Mouse (Mus musculus): Measurements from ENCODE around the gene Nol12.

- peak; percentile 75 for TF ChIP-seq CTCF (IDR thresholded peaks at IDR 0.05; ENCODE audit: low read depth, low read length)
- no peak for TF ChIP-seq GATA1 (IDR thresholded peaks at IDR 0.05; ENCODE audit: borderline replicate concordance, low read length)
- no peak for TF ChIP-seq GATA2 (IDR thresholded peaks at IDR 0.05; ENCODE audit: borderline replicate concordance, low read depth, low read length)
- TF ChIP-seq POLR2AphosphoS5 (IDR thresholded peaks at IDR 0.05; ENCODE audit: insufficient replicate concordance, low read depth, low read length): no peak
- TF ChIP-seq TAL1 (conservative IDR thresholded peaks at IDR 0.05; ENCODE audit: low read depth, low read length): no peak
Measured at GRCm38 (mm10) chr15:78962885-78963284, 28.2 kb downstream of the Nol12 start.

Measured in G1E (cell line).